Mouse (Mus musculus) hindbrain, embryonic 10.5 days (tissue): ENCODE measurements around the gene Vegfd. TPM values are rescaled to one million over a fixed set of nuclear protein-coding genes. Genes with fewer than 3 reads are reported as not detected.

ENCODE experiments used
- DNase-seq: peaks from one replicate; pipeline ENCODE4 v3.0.0-alpha.2; 2017; ENCODE audit warnings: low spot score
- H3K27ac ChIP-seq: fragments of 300-500 bp; sonication (generic); 2 replicates; pipeline ENCODE4 v1.5.1; 2016; ENCODE audit warnings: mild to moderate bottlenecking, moderate library complexity
- H3K27me3 ChIP-seq: fragments of 300-500 bp; sonication (generic); 2 replicates; pipeline ENCODE4 v1.6.1; 2016; ENCODE audit warnings: mild to moderate bottlenecking; ENCODE audit not compliant: poor library complexity, insufficient read depth, severe bottlenecking
- H3K36me3 ChIP-seq: fragments of 300-500 bp; sonication (generic); 2 replicates; pipeline ENCODE4 v1.6.1; 2016; ENCODE audit warnings: mild to moderate bottlenecking, moderate library complexity
- H3K4me1 ChIP-seq: fragments of 300-500 bp; sonication (generic); replicated peaks from 2 replicates; pipeline ENCODE4 v1.6.1; 2016; ENCODE audit warnings: mild to moderate bottlenecking
- H3K4me3 ChIP-seq: fragments of 300-500 bp; sonication (generic); 2 replicates; pipeline ENCODE4 v1.5.1; 2016; ENCODE audit warnings: mild to moderate bottlenecking, moderate library complexity
- H3K9me3 ChIP-seq: fragments of 300-500 bp; sonication (generic); 2 replicates; pipeline ENCODE4 v1.6.1; 2016; ENCODE audit warnings: mild to moderate bottlenecking, moderate library complexity
- WGBS: fragments of 180-500 bp; shearing (Covaris S2); methylation state at CpG from one replicate; pipeline ENCODE4 v1.1.7; 2016; 5-methylcytosine and 5-hydroxymethylcytosine counted together
- polyA plus RNA-seq: library from polyadenylated mRNA; unstranded; fragments of >200 nt; fragmentation: Nextera tagmentation; extraction: Ambion mirVana; gene quantifications from 2 replicates; pipeline ENCODE4 v1.2.1, GENCODE M21; 2016

Gene Vegfd
- polyA plus RNA-seq, 1 experiment from 2014 or later: 1.2 TPM

GRCm38 (mm10) chrX:164428224-164428623 lies 55.0 kb downstream of the Vegfd start:
- Histone ChIP-seq H3K4me1 (no peaks in the 10 kb centered on the region), H3K27me3 (peaks cover 19% of the 10 kb centered on the region; the same call in 1 of the 2 replicates), H3K9me3 (no peaks in the 10 kb centered on the region), H3K4me3 (no peak overlapping the region), H3K36me3 (peaks cover 54% of the 10 kb centered on the region), H3K27ac (no peak overlapping the region)
- DNase-seq: no peak
- 84% methylated on average over 2 of the region's 2 CpGs for WGBS

GRCm38 (mm10) chrX:164430621-164431020 lies 57.4 kb downstream of the Vegfd start:
- no peak for DNase-seq
- 90% methylated on average over 6 of the region's 6 CpGs for WGBS
- peaks cover 51% of the 10 kb centered on the region for H3K36me3 ChIP-seq
- H3K27me3 ChIP-seq: peaks cover 17% of the 10 kb centered on the region
- H3K4me3 ChIP-seq: no peak overlapping the region
- no peaks in the 10 kb centered on the region for H3K9me3 ChIP-seq
- no peaks in the 10 kb centered on the region for H3K4me1 ChIP-seq
- H3K27ac ChIP-seq: no peak overlapping the region

- Histone ChIP-seq H3K27me3 (peaks cover 20% of the 10 kb centered on the region), H3K36me3 (peaks cover 47% of the 10 kb centered on the region), H3K4me3 (no peak overlapping the region), H3K4me1 (no peaks in the 10 kb centered on the region), H3K27ac (no peak overlapping the region), H3K9me3 (no peaks in the 10 kb centered on the region)
- DNase-seq: no peak
- 86% methylated on average over 2 of the region's 2 CpGs for WGBS
Measured at GRCm38 (mm10) chrX:164431133-164431532, 58.0 kb downstream of the Vegfd start.

- DNase-seq: no peak
Measured at GRCm38 (mm10) chrX:164431541-164431940, 58.4 kb downstream of the Vegfd start.

GRCm38 (mm10) chrX:164432682-164433081 lies 59.5 kb downstream of the Vegfd start:
- Histone ChIP-seq H3K4me1 (no peaks in the 10 kb centered on the region), H3K9me3 (no peaks in the 10 kb centered on the region), H3K4me3 (no peak overlapping the region), H3K27me3 (peaks cover 15% of the 10 kb centered on the region; the same call in 1 of the 2 replicates), H3K27ac (no peak overlapping the region), H3K36me3 (peaks cover 47% of the 10 kb centered on the region)
- 98% methylated on average over 9 of the region's 9 CpGs for WGBS
- DNase-seq: no peak

More at GRCm38 (mm10) chrX:164431541-164431940, 58.4 kb downstream of the Vegfd start:
- no peaks in the 10 kb centered on the region for H3K9me3 ChIP-seq
- H3K4me1 ChIP-seq: no peaks in the 10 kb centered on the region
- peaks cover 47% of the 10 kb centered on the region for H3K36me3 ChIP-seq
- H3K27ac ChIP-seq: no peak overlapping the region
- no peak overlapping the region for H3K4me3 ChIP-seq
- H3K27me3 ChIP-seq: peaks cover 18% of the 10 kb centered on the region
- 90% methylated on average over 6 of the region's 6 CpGs for WGBS

- Histone ChIP-seq H3K27ac (no peak within 1 kb of the TSS), H3K4me3 (no peak within 1 kb of the TSS), H3K27me3 (peaks cover 25% of the 10 kb centered on the region), H3K4me1 (no peaks in the 10 kb centered on the region), H3K36me3 (peaks cover 18% of the 10 kb centered on the region), H3K9me3 (no peaks in the 10 kb centered on the region)
- no peak for DNase-seq
- WGBS: 84% methylated on average over 8 of the region's 8 CpGs
Measured at GRCm38 (mm10) chrX:164436709-164437108, 63.5 kb downstream of the Vegfd start, which contains the start of gene Asb11. Gene Asb11, plus strand, starts transcription at chrX:164436994.

- Histone ChIP-seq H3K27ac (no peak overlapping the region), H3K4me1 (no peaks in the 10 kb centered on the region), H3K36me3 (no peaks in the 10 kb centered on the region), H3K4me3 (no peak overlapping the region), H3K27me3 (peaks cover 36% of the 10 kb centered on the region), H3K9me3 (no peaks in the 10 kb centered on the region)
- WGBS: 85% methylated on average over 7 of the region's 7 CpGs
- no peak for DNase-seq
Measured at GRCm38 (mm10) chrX:164439462-164439861, 66.3 kb downstream of the Vegfd start.

- no peaks in the 10 kb centered on the region for H3K4me1 ChIP-seq
- H3K9me3 ChIP-seq: no peaks in the 10 kb centered on the region
- peaks cover 35% of the 10 kb centered on the region for H3K27me3 ChIP-seq
- DNase-seq: no peak
- H3K36me3 ChIP-seq: no peaks in the 10 kb centered on the region
- WGBS: 85% methylated on average over 2 of the region's 2 CpGs
- no peak overlapping the region for H3K27ac ChIP-seq
- H3K4me3 ChIP-seq: no peak overlapping the region
Measured at GRCm38 (mm10) chrX:164440140-164440539, 67.0 kb downstream of the Vegfd start.

GRCm38 (mm10) chrX:164440703-164441102 lies 67.5 kb downstream of the Vegfd start:
- H3K27ac ChIP-seq: no peak overlapping the region
- WGBS: 85% methylated on average over 3 of the region's 3 CpGs
- no peak overlapping the region for H3K4me3 ChIP-seq
- no peaks in the 10 kb centered on the region for H3K4me1 ChIP-seq
- H3K27me3 ChIP-seq: peaks cover 31% of the 10 kb centered on the region
- H3K9me3 ChIP-seq: no peaks in the 10 kb centered on the region
- DNase-seq: no peak
- H3K36me3 ChIP-seq: no peaks in the 10 kb centered on the region

- DNase-seq: no peak
- H3K4me3 ChIP-seq: no peak overlapping the region
- H3K4me1 ChIP-seq: no peaks in the 10 kb centered on the region
- no peaks in the 10 kb centered on the region for H3K36me3 ChIP-seq
- WGBS: 82% methylated on average over 3 of the region's 3 CpGs
- H3K27me3 ChIP-seq: peaks cover 28% of the 10 kb centered on the region
- no peak overlapping the region for H3K27ac ChIP-seq
- no peaks in the 10 kb centered on the region for H3K9me3 ChIP-seq
Measured at GRCm38 (mm10) chrX:164441306-164441705, 68.1 kb downstream of the Vegfd start.

GRCm38 (mm10) chrX:164445601-164446000 lies 72.4 kb downstream of the Vegfd start:
- H3K4me1 ChIP-seq: no peaks in the 10 kb centered on the region
- H3K36me3 ChIP-seq: no peaks in the 10 kb centered on the region
- no peak for DNase-seq
- no peak overlapping the region for H3K27ac ChIP-seq
- no peak overlapping the region for H3K4me3 ChIP-seq
- peaks cover 18% of the 10 kb centered on the region; the same call in 1 of the 2 replicates for H3K27me3 ChIP-seq
- no peaks in the 10 kb centered on the region for H3K9me3 ChIP-seq
- WGBS: 90% methylated on average over 12 of the region's 12 CpGs

- no peaks in the 10 kb centered on the region for H3K4me1 ChIP-seq
- WGBS: 84% methylated on average over 10 of the region's 10 CpGs
- peaks cover 17% of the 10 kb centered on the region; the same call in 1 of the 2 replicates for H3K27me3 ChIP-seq
- H3K4me3 ChIP-seq: no peak overlapping the region
- no peaks in the 10 kb centered on the region for H3K9me3 ChIP-seq
- H3K27ac ChIP-seq: no peak overlapping the region
- no peaks in the 10 kb centered on the region for H3K36me3 ChIP-seq
- no peak for DNase-seq
Measured at GRCm38 (mm10) chrX:164446106-164446551, 73.0 kb downstream of the Vegfd start.

- H3K27me3 ChIP-seq: peaks cover 7% of the 10 kb centered on the region; the same call in 1 of the 2 replicates
Measured at GRCm38 (mm10) chrX:164446835-164447681, 73.9 kb downstream of the Vegfd start.

More at GRCm38 (mm10) chrX:164446835-164447681, 73.9 kb downstream of the Vegfd start:
- H3K9me3 ChIP-seq: no peaks in the 10 kb centered on the region
- H3K36me3 ChIP-seq: no peaks in the 10 kb centered on the region
- WGBS: 89% methylated on average over 9 of the region's 9 CpGs
- no peak overlapping the region for H3K4me3 ChIP-seq
- H3K4me1 ChIP-seq: no peaks in the 10 kb centered on the region
- DNase-seq: no peak
- no peak overlapping the region for H3K27ac ChIP-seq
